Mouse (Mus musculus) forebrain, postnatal 0 days (tissue): ENCODE data around the gene Apobr. TPM values are rescaled to one million over a fixed set of nuclear protein-coding genes. Genes with fewer than 3 reads are reported as not detected.

Source experiments
- ATAC-seq: fragments of 200-750 bp; cut with Nextera tagmentation; 2 replicates; pipeline ENCODE4 v1.8.0; 2017; ENCODE audit warnings: mild to moderate bottlenecking, moderate library complexity
- DNase-seq: peaks from one replicate; pipeline ENCODE4 v3.0.0-alpha.2; 2015
- H3K27ac ChIP-seq: fragments of 300-500 bp; sonication (generic); 2 replicates; pipeline ENCODE4 v1.5.1; 2014; ENCODE audit warnings: low read depth, mild to moderate bottlenecking, antibody characterized with exemption, low read length, moderate library complexity, mixed read lengths
- H3K27me3 ChIP-seq: fragments of 300-500 bp; sonication (generic); 2 replicates; pipeline ENCODE4 v1.6.1; 2014; ENCODE audit warnings: mild to moderate bottlenecking, low read length, mixed read lengths; ENCODE audit not compliant: insufficient read depth
- H3K36me3 ChIP-seq: fragments of 300-500 bp; sonication (generic); 2 replicates; pipeline ENCODE4 v1.6.1; 2014; ENCODE audit warnings: mild to moderate bottlenecking, moderate library complexity; ENCODE audit not compliant: insufficient read depth
- H3K4me1 ChIP-seq: fragments of 300-500 bp; sonication (generic); 2 replicates; pipeline ENCODE4 v1.6.1; 2014; ENCODE audit warnings: antibody characterized with exemption; ENCODE audit not compliant: insufficient read depth
- H3K4me2 ChIP-seq: fragments of 300-500 bp; sonication (generic); 2 replicates; pipeline ENCODE4 v1.6.1; 2014; ENCODE audit warnings: low read depth, mild to moderate bottlenecking, moderate library complexity
- H3K4me3 ChIP-seq: fragments of 300-500 bp; sonication (generic); 2 replicates; pipeline ENCODE4 v1.5.1; 2014; ENCODE audit warnings: low read depth, low read length, mixed read lengths
- H3K9ac ChIP-seq: fragments of 300-500 bp; sonication (generic); 2 replicates; pipeline ENCODE4 v1.6.1; 2014; ENCODE audit warnings: mild to moderate bottlenecking
- H3K9me3 ChIP-seq: fragments of 300-500 bp; sonication (generic); 2 replicates; pipeline ENCODE4 v1.6.1; 2016; ENCODE audit warnings: low read length
- CTCF ChIP-seq: sonication (generic); IDR thresholded peaks from 2 replicates; pipeline ENCODE4 v1.5.1; 2016; ENCODE audit warnings: antibody characterized with exemption, control low read depth, low read depth
- WGBS: fragments of 180-500 bp; shearing (Covaris S2); extraction: QIAGEN DNeasy Blood & Tissue Kit; methylation state at CpG from one replicate; pipeline ENCODE4 v1.1.7; 2014; 5-methylcytosine and 5-hydroxymethylcytosine counted together
- polyA plus RNA-seq: library from polyadenylated mRNA; unstranded; fragments of >200 nt; fragmentation: Nextera tagmentation; extraction: Ambion mirVana; gene quantifications from 2 replicates; pipeline ENCODE4 v1.2.1, GENCODE M21; 2015
- total RNA-seq: library from RNA; depleted of rRNA; stranded (reverse); fragments of >200 nt; gene quantifications from 2 replicates; pipeline ENCODE4 v1.2.3, GENCODE M21; 2014; rRNA removed

Gene Apobr
- 0.08 and 0.33 TPM in 2 replicates for total RNA-seq
- polyA plus RNA-seq: 0.16 and 0.39 TPM in 2 replicates

DNA sequence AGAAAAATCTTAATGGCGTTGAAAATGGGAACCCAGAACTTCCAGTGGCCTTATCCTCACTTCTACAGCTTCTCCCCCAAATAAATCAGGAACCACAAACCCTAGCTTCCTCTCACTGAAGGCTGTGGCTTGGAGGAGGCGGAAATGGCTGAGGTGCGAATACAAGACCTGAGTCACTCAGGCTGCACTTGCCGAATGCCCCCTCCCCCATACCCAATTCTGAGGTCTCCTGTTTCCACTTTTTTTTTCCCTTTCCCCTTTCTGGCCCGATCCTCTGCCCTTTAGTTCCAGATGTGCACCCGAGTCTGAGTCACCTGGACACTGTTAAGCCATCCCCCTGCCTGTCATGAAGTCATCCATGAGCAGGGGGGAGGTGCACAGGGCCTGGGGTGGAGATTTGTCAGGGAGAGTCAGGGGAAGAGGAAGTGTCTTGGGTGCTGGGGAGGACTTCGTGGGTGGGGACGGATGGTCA lies at the start of gene Apobr:
Gene Apobr (plus strand): TSS at position 437 of the 472 bp plus-strand sequence.
- no peak for TF ChIP-seq CTCF
- H3K9me3 ChIP-seq: no peaks in the 10 kb centered on the region
- 84% methylated on average over 8 of the region's 8 CpGs for WGBS
- peak within 1 kb of the TSS; percentile 66; the same call in 1 of the 2 replicates for H3K4me3 ChIP-seq
- H3K4me2 ChIP-seq: peak within 1 kb of the TSS; percentile 80; the same call in 1 of the 2 replicates
- ATAC-seq: no peak
- 0 out of 2 replicates have a peak, but pooled peaks cover 3% of the 10 kb centered on the region for H3K27me3 ChIP-seq
- H3K36me3 ChIP-seq: no peaks in the 10 kb centered on the region
- no peak within 1 kb of the TSS for H3K9ac ChIP-seq
- no peak within 1 kb of the TSS for H3K27ac ChIP-seq
- DNase-seq: no peak
- peaks cover 9% of the 10 kb centered on the region for H3K4me1 ChIP-seq

DNA sequence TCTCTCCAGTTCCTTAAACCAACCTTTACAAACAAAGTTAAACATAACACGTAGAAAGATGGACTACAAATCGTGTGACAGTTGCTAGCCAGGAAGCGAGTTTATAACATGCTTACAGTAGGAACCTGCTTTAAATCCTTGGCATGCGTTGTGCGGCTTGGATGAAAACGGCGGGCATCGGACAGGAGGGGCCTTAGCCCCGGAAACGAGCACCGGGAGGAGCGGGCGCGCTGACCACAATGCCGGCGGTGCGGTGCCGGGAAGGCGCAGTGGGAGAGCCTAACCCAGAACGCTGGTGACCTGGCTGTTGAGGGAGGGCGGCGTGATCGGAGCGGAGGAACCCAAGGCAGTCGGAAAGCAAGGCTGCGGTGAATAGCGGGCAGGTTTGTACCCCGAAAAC lies 49.0 kb upstream of the Apobr start:
- Histone ChIP-seq H3K4me2 (peak overlapping the region; percentile 91), H3K9me3 (no peaks in the 10 kb centered on the region), H3K27me3 (no peaks in the 10 kb centered on the region; the same call in 1 of the 2 replicates), H3K36me3 (no peaks in the 10 kb centered on the region), H3K27ac (no peak overlapping the region), H3K4me1 (no peaks in the 10 kb centered on the region), H3K9ac (peak overlapping the region; percentile 46), H3K4me3 (peak overlapping the region; percentile 42)
- TF ChIP-seq CTCF: no peak
- ATAC-seq: peak; percentile 32; the same call in 1 of the 2 replicates
- DNase-seq: no peak
- WGBS: 1% methylated on average over 28 of the region's 28 CpGs

DNA sequence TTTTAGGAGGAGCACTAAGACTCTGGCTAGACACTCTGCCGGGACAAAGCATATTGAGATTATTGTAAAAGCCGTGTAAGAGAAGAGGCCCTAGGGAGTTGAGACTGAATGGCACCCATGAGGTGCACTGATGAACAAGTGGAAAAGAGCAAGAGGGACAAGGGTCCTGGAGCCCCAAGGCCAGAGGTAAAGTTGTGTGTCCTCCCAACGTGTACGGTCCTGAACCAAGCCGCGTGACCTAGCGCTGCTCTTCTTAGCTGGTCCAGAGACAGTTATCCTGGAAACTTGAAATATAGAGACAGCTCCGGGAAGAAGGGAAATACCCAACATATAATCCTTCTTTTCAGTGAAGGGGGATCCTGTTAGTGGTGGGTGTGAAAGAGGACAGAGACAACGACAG lies 48.3 kb upstream of the Apobr start:
- H3K4me1 ChIP-seq: no peaks in the 10 kb centered on the region
- H3K9ac ChIP-seq: peak overlapping the region; percentile 46
- H3K4me3 ChIP-seq: peak overlapping the region; percentile 42
- no peaks in the 10 kb centered on the region for H3K9me3 ChIP-seq
- ATAC-seq: no peak
- no peaks in the 10 kb centered on the region for H3K36me3 ChIP-seq
- WGBS: 60% methylated on average over 9 of the region's 9 CpGs
- DNase-seq: no peak
- no peak for TF ChIP-seq CTCF
- H3K27me3 ChIP-seq: no peaks in the 10 kb centered on the region; the same call in 1 of the 2 replicates
- no peak overlapping the region for H3K27ac ChIP-seq
- H3K4me2 ChIP-seq: peak overlapping the region; percentile 91

DNA sequence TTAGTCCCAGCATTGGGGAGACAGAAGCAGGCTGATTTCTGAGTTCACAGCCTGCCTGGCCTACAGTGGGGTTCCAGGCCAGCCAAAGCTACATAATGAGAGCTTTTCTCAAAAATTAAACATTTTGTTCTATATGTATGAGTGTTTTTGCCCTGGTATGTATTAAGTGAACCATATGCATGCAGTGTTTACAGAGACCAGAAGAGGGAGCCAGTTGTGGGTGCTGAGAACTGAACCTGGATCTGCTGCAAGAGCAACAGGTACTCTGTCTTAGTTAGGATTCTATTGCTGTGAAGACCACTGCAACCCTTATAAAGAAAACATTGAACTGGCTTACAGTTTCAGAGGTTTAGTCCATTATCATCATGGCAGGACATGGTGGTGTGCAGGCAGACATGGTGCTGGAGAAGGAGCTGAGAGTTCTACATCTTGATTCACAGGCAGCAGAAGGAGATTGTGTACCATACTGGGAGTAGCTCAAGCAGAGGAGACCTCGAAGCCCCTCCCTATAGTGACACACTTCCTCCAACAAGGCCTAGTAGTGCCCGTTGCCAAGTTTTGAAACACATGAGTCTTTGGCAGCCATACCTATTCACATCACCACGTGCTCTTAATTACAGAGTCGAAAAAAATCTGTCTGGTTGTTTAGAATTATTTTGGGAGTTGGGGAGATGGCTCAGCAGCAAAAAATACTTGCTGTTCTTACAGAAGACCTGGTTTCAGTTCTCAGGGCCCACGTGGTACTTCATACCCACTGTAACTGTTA lies 46.7 kb upstream of the Apobr start:
- no peaks in the 10 kb centered on the region for H3K36me3 ChIP-seq
- ATAC-seq (no peak), DNase-seq (no peak)
- no peaks in the 10 kb centered on the region for H3K4me1 ChIP-seq
- H3K4me3 ChIP-seq: no peak overlapping the region
- TF ChIP-seq CTCF: peak; percentile 49
- H3K27me3 ChIP-seq: no peaks in the 10 kb centered on the region; the same call in 1 of the 2 replicates
- H3K27ac ChIP-seq: no peak overlapping the region
- no peak overlapping the region for H3K4me2 ChIP-seq
- no peak overlapping the region for H3K9ac ChIP-seq
- 60% methylated on average over 5 of the region's 5 CpGs for WGBS
- H3K9me3 ChIP-seq: no peaks in the 10 kb centered on the region

DNA sequence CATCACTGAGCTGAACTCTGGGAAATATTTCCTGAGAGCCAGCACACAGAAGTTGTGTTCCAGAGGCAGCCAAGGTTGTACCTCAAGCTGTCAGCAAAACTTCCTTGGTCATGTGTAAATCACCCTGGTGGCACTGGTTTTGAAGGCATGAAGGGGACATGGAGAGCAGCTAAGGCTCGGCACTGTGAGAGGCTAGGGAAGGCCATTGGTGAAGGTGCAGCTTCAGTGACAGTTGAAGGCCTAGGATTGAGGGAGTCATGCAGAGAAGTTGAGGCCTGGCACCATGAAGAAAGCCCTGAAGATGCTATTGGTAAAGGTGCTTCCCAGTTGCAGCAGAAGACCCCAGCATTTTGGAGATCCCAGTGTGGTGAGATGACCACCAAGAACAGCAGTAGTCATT lies 43.1 kb upstream of the Apobr start:
- Histone ChIP-seq H3K9ac (no peak overlapping the region), H3K4me2 (no peak overlapping the region), H3K27ac (no peak overlapping the region), H3K36me3 (peaks cover 15% of the 10 kb centered on the region), H3K27me3 (no peaks in the 10 kb centered on the region; the same call in 1 of the 2 replicates), H3K4me1 (no peaks in the 10 kb centered on the region), H3K4me3 (no peak overlapping the region), H3K9me3 (no peaks in the 10 kb centered on the region)
- DNase-seq (no peak), ATAC-seq (no peak)
- WGBS: 84% methylated on average over 1 of the region's 1 CpGs
- TF ChIP-seq CTCF: no peak

DNA sequence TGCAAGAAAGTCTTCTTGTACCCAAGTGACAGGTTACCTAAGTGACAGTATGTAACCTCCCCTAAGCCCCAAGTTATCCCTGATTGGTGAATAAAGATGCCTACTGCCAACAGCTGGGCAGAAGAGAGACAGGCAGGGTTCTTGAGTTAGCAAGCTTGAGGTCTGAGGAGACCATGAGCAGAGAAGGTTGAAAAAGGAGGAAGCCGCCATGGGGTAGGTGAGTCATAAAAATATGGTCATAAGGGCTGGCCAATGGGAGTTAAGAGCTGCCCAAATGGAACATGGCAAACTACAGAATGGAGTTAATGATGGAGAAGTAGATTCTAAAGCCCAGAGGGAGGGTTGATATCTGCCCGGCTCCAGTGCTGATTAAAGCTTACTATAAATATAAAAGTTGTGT lies 39.1 kb upstream of the Apobr start:
- H3K9ac ChIP-seq: no peak overlapping the region
- no peak overlapping the region for H3K27ac ChIP-seq
- no peak for ATAC-seq
- DNase-seq: no peak
- no peak overlapping the region for H3K4me3 ChIP-seq
- no peaks in the 10 kb centered on the region for H3K4me1 ChIP-seq
- H3K27me3 ChIP-seq: no peaks in the 10 kb centered on the region
- WGBS: 87% methylated on average over 2 of the region's 2 CpGs
- peaks cover 54% of the 10 kb centered on the region for H3K36me3 ChIP-seq
- no peaks in the 10 kb centered on the region for H3K9me3 ChIP-seq
- TF ChIP-seq CTCF: no peak
- H3K4me2 ChIP-seq: no peak overlapping the region

DNA sequence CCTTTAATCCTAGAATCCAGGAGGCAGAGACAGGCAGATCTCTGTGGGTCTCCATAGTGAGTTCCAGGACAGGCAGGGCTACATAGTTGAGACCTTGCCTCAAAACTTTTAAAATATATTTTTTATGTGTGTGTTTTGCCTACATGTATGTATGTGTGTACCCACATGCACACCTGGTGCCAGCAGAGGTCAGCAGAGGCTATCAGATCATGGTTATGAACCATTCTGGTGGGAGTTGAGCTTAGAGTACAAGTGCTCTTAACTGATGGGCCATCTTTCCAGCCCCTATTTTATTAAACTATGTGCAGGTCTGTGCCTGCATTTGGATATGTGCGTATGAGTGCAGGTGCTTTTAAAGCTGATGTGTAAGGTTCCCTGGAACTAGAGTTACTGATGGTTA lies 29.9 kb upstream of the Apobr start:
- Histone ChIP-seq H3K9ac (no peak overlapping the region), H3K4me2 (no peak overlapping the region), H3K9me3 (no peaks in the 10 kb centered on the region), H3K27me3 (no peaks in the 10 kb centered on the region), H3K36me3 (peaks cover 90% of the 10 kb centered on the region), H3K27ac (no peak overlapping the region), H3K4me3 (no peak overlapping the region), H3K4me1 (no peaks in the 10 kb centered on the region)
- ATAC-seq: no peak
- no peak for DNase-seq
- 0 out of 2 replicates have a peak, but pooled peaks have one; percentile 21 for TF ChIP-seq CTCF
- 95% methylated on average over 1 of the region's 1 CpGs for WGBS
